ENCODE assay signal across 21 mouse cellular contexts in the genomic region with DNA sequence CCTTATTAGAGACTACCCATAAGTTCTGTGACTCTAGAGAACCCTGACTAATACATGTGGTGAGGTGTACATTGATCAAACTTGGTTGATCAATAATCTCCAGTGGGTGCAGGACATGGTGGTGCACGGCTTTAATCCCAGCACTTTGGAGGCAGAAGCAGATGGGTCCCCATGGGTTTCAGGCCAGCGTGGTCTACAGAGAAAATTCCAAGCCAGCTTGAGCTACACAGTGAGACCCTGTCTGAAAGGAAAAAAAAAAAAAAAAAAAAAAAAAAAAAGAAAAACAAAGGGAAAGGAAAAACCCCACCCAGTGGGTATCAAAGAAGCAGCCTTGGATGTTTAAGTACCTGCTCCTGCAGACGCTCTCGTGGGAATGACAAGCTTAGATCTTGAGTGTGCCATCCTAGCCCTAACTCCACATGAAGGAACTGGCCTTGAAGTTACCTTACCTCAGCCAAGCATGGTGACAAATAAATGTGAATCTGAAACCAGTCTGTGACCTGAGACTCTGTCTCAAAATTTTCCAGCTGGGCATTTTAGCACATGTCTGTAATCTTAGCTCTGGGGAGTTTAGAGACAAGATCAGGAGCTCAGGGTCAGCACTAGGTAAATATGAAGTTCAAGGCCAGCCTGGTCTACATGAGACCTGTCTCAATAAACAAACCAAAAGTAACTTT. TPM values are rescaled to one million over a fixed set of nuclear protein-coding genes. Genes with fewer than 3 reads are reported as not detected.
"Had no signal": no experiment of that assay in that cellular context is flagged by ENCODE, and none has a peak within 500 bp of the region (broad histone marks: within the 10 kb centered on the region; RNA-seq: fewer than 3 reads in every experiment).

No protein-coding gene starts in this region.

- ATAC-seq: lung, postnatal 0 days; midbrain, embryonic 16.5 days had no signal

- H3K4me3 ChIP-seq: lung, embryonic 15.5 days; midbrain, embryonic 10.5 days; midbrain, embryonic 12.5 days; myocyte; neural tube, embryonic 13.5 days; neural tube, embryonic 15.5 days; stomach, embryonic 15.5 days had no signal

- H3K4me2 ChIP-seq: lung, embryonic 15.5 days; midbrain, embryonic 12.5 days; neural tube, embryonic 13.5 days; neural tube, embryonic 15.5 days; stomach, embryonic 15.5 days had no signal

- H3K9ac ChIP-seq: lung, embryonic 15.5 days; midbrain, embryonic 12.5 days; neural tube, embryonic 13.5 days; neural tube, embryonic 15.5 days; stomach, embryonic 15.5 days had no signal

- H3K4me1 ChIP-seq: lung, embryonic 15.5 days; midbrain, embryonic 10.5 days; midbrain, embryonic 12.5 days; neural tube, embryonic 13.5 days; neural tube, embryonic 15.5 days; stomach, embryonic 15.5 days had no signal

- H3K27ac ChIP-seq: lung, embryonic 15.5 days; midbrain, embryonic 10.5 days; midbrain, embryonic 12.5 days; neural tube, embryonic 13.5 days; neural tube, embryonic 15.5 days; stomach, embryonic 15.5 days; stomach, postnatal 0 days had no signal

- DNase-seq: lung, adult 2 months; lung, postnatal 14 days; lung, postnatal 4 days; midbrain, embryonic 14.5 days; retina, postnatal 1 day; right cerebral cortex, adult 18-20 months; right cerebral cortex, postnatal 25 days; right cerebral cortex, postnatal 4 days; thymus, adult 2 months; thymus, postnatal 25 days had no signal

- H3K27me3 ChIP-seq: lung, embryonic 15.5 days; neural tube, embryonic 13.5 days; neural tube, embryonic 15.5 days; stomach, embryonic 15.5 days had no signal

- H3K9me3 ChIP-seq: lung, embryonic 15.5 days; midbrain, embryonic 10.5 days; midbrain, embryonic 12.5 days; neural tube, embryonic 13.5 days; neural tube, embryonic 15.5 days; stomach, embryonic 15.5 days had no signal

- H3K36me3 ChIP-seq: lung, embryonic 15.5 days; midbrain, embryonic 10.5 days; midbrain, embryonic 12.5 days; neural tube, embryonic 13.5 days; neural tube, embryonic 15.5 days; stomach, embryonic 15.5 days had no signal

RNA-seq across cellular contexts. Expression of a gene that starts 56.5 kb away (rescaled TPM):
- total RNA-seq: megakaryocyte, adult 5-6 weeks had no signal
- polyA plus RNA-seq: midbrain, embryonic 10.5 days; midbrain, embryonic 12.5 days; midbrain, embryonic 14.5 days; midbrain, embryonic 16.5 days; myocyte; neural tube, embryonic 13.5 days; neural tube, embryonic 15.5 days had no signal
